Mouse (Mus musculus): Measurements from ENCODE around the gene Fbxo36.

- no peak for TF ChIP-seq POLR2A (IDR thresholded peaks at IDR 0.05; ENCODE audit: control insufficient read depth, low read depth, low read length)
- TF ChIP-seq CTCF (IDR thresholded peaks at IDR 0.05; ENCODE audit: control insufficient read depth, insufficient read depth, insufficient replicate concordance, low read depth, low read length): no peak
Observed at GRCm38 (mm10) chr1:84860360-84861254, 21.0 kb downstream of the Fbxo36 start.
